Mouse (Mus musculus) bone marrow macrophage, adult 2 months (primary cell): ENCODE data around the gene Tldc2.

Source experiments
- CTCF ChIP-seq: IDR thresholded peaks from 2 replicates; pipeline ENCODE4 v1.5.1; 2012; ENCODE audit warnings: low read depth, mild to moderate bottlenecking, low read length, moderate library complexity
- POLR2A ChIP-seq: IDR thresholded peaks from 2 replicates; pipeline ENCODE4 v1.6.1; 2012; ENCODE audit warnings: mild to moderate bottlenecking, low read depth, low read length, borderline replicate concordance

GRCm38 (mm10) chr2:157040649-157041046 is 46.2 kb upstream of the Tldc2 start:
- TF ChIP-seq CTCF (no peak), POLR2A (no peak)
